Mouse (Mus musculus) liver, adult 2 months (tissue): ENCODE results near the gene Adad2.

Source experiments
- CTCF ChIP-seq: fragments of 200-500 bp; IDR thresholded peaks from 2 replicates; pipeline ENCODE4 v1.5.1; 2011; ENCODE audit warnings: low read depth, low read length, control low read depth
- POLR2A ChIP-seq: fragments of 200-500 bp; IDR thresholded peaks from 2 replicates; pipeline ENCODE4 v1.6.1; 2011; ENCODE audit warnings: low read length, control low read depth; ENCODE audit not compliant: insufficient read depth; ENCODE audit errors: extremely low read depth

DNA sequence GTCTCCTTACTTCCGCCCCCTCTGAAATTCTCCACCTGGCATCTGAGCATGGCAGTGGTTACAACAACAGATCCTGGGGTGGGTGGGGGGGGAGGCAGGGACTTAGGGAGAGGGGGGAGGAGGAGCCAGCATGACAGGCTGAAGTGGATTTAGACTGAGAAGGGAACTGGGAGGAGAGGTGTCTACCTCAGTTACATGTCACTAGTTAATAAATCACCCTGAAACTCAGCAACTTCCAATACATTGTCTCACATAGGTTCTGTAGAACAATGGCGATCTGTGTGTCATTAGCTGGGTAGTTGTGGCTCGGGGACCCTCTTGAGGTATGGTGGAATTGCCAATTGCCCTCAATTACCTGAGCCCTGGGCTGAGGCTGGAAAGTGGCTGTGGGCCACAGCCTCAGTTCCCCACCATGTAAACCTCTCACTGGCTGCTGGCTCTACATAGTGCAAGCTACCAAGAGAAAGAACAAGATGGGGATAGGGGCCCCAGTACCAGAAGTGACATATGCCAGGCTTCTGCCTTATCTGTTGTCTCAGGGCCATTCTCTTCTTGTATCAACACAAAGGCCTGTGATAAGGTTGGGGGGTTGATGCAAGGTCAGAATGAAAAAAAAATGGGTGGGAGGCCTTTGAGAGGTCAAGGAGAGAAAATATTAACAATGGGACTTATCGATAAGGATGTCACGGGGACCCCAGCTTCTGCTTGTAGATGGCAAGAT, 31.9 kb upstream of the Adad2 start:
- no peak for TF ChIP-seq POLR2A
- TF ChIP-seq CTCF: no peak
